Mouse (Mus musculus) lung, postnatal 0 days (tissue): ENCODE data around the gene Zbtb8os. TPM values are rescaled to one million over a fixed set of nuclear protein-coding genes. Genes with fewer than 3 reads are reported as not detected.

ENCODE experiments used
- ATAC-seq: fragments of 200-750 bp; cut with Nextera tagmentation; 2 replicates; pipeline ENCODE4 v1.8.0; 2017; ENCODE audit warnings: moderate library complexity
- DNase-seq: peaks from one replicate; pipeline ENCODE4 v3.0.0-alpha.2; 2016; ENCODE audit warnings: low spot score
- H3K27ac ChIP-seq: fragments of 300-500 bp; sonication (generic); 2 replicates; pipeline ENCODE4 v1.5.1; 2014; ENCODE audit warnings: antibody characterized with exemption, mild to moderate bottlenecking, low read length, mixed read lengths
- H3K27me3 ChIP-seq: fragments of 300-500 bp; sonication (generic); replicated peaks from 2 replicates; pipeline ENCODE4 v1.6.1; 2014; ENCODE audit warnings: low read length, mixed read lengths; ENCODE audit not compliant: insufficient read depth
- H3K36me3 ChIP-seq: fragments of 300-500 bp; sonication (generic); 2 replicates; pipeline ENCODE4 v1.6.1; 2014; ENCODE audit warnings: low read length, mixed read lengths; ENCODE audit not compliant: insufficient read depth
- H3K4me1 ChIP-seq: fragments of 300-500 bp; sonication (generic); 2 replicates; pipeline ENCODE4 v1.6.1; 2014; ENCODE audit warnings: antibody characterized with exemption, low read depth, low read length, mixed read lengths; ENCODE audit not compliant: insufficient read depth
- H3K4me2 ChIP-seq: fragments of 300-500 bp; sonication (generic); replicated peaks from 2 replicates; pipeline ENCODE4 v1.6.1; 2014; ENCODE audit warnings: low read depth, mild to moderate bottlenecking, low read length, moderate library complexity, mixed read lengths
- H3K4me3 ChIP-seq: fragments of 300-500 bp; sonication (generic); 2 replicates; pipeline ENCODE4 v1.5.1; 2014; ENCODE audit warnings: low read depth, low read length
- H3K9ac ChIP-seq: fragments of 300-500 bp; sonication (generic); replicated peaks from 2 replicates; pipeline ENCODE4 v1.6.1; 2014; ENCODE audit warnings: low read depth, mild to moderate bottlenecking
- H3K9me3 ChIP-seq: fragments of 300-500 bp; sonication (generic); 2 replicates; pipeline ENCODE4 v1.6.1; 2016; ENCODE audit warnings: low read length, mixed read lengths
- CTCF ChIP-seq: IDR thresholded peaks from 2 replicates; pipeline ENCODE4 v1.5.1; 2016; ENCODE audit warnings: antibody characterized with exemption, mild to moderate bottlenecking
- EP300 ChIP-seq: IDR thresholded peaks from 2 replicates; pipeline ENCODE4 v1.6.1; 2016; ENCODE audit warnings: antibody characterized with exemption, mild to moderate bottlenecking, control low read depth
- WGBS: fragments of 180-500 bp; shearing (Covaris S2); extraction: QIAGEN DNeasy Blood & Tissue Kit; methylation state at CpG from one replicate; pipeline ENCODE4 v1.1.7; 2014; 5-methylcytosine and 5-hydroxymethylcytosine counted together
- polyA plus RNA-seq: library from polyadenylated mRNA; unstranded; fragments of >200 nt; fragmentation: Nextera tagmentation; extraction: Ambion mirVana; gene quantifications from 2 replicates; pipeline ENCODE4 v1.2.1, GENCODE M21; 2015

Zbtb8os gene
- polyA plus RNA-seq, 1 experiment from 2014 or later = 36.5 TPM

- DNase-seq (no peak), ATAC-seq (no peak)
- TF ChIP-seq EP300 (no peak), CTCF (no peak)
- no peaks in the 10 kb centered on the region for H3K4me1 ChIP-seq
- no peak overlapping the region for H3K27ac ChIP-seq
- H3K4me3 ChIP-seq = no peak overlapping the region
- no peak overlapping the region for H3K4me2 ChIP-seq
- peaks cover 14% of the 10 kb centered on the region; the same call in 1 of the 2 replicates for H3K36me3 ChIP-seq
- 62% methylated on average over 1 of the region's 1 CpGs for WGBS
- H3K9ac ChIP-seq = no peak overlapping the region
- no peaks in the 10 kb centered on the region for H3K27me3 ChIP-seq
- no peaks in the 10 kb centered on the region for H3K9me3 ChIP-seq
Observed at GRCm38 (mm10) chr4:129323491-129323890, 12.0 kb upstream of the Zbtb8os start.

GRCm38 (mm10) chr4:129324756-129325155, 10.7 kb upstream of the Zbtb8os start:
- 89% methylated on average over 1 of the region's 1 CpGs for WGBS
- H3K9ac ChIP-seq = no peak overlapping the region

GRCm38 (mm10) chr4:129326191-129326590, 9.3 kb upstream of the Zbtb8os start:
- Histone ChIP-seq H3K9me3 (no peaks in the 10 kb centered on the region), H3K36me3 (peaks cover 12% of the 10 kb centered on the region; the same call in 1 of the 2 replicates), H3K4me1 (no peaks in the 10 kb centered on the region), H3K4me2 (no peak overlapping the region), H3K4me3 (no peak overlapping the region), H3K27me3 (no peaks in the 10 kb centered on the region), H3K27ac (no peak overlapping the region), H3K9ac (no peak overlapping the region)
- DNase-seq (no peak), ATAC-seq (no peak)
- TF ChIP-seq EP300 (no peak), CTCF (no peak)
- WGBS = 52% methylated on average over 1 of the region's 1 CpGs

More at GRCm38 (mm10) chr4:129324756-129325155, 10.7 kb upstream of the Zbtb8os start:
- H3K4me3 ChIP-seq = no peak overlapping the region
- peaks cover 12% of the 10 kb centered on the region; the same call in 1 of the 2 replicates for H3K36me3 ChIP-seq
- H3K9me3 ChIP-seq = no peaks in the 10 kb centered on the region
- no peak overlapping the region for H3K27ac ChIP-seq
- ATAC-seq (no peak), DNase-seq (peak; percentile 60)
- TF ChIP-seq CTCF = no peak
- no peak for TF ChIP-seq EP300
- H3K27me3 ChIP-seq = no peaks in the 10 kb centered on the region
- no peak overlapping the region for H3K4me2 ChIP-seq
- no peaks in the 10 kb centered on the region for H3K4me1 ChIP-seq

- Histone ChIP-seq H3K27ac (no peak overlapping the region), H3K4me3 (no peak overlapping the region), H3K27me3 (no peaks in the 10 kb centered on the region), H3K36me3 (peaks cover 3% of the 10 kb centered on the region; the same call in 1 of the 2 replicates), H3K9ac (no peak overlapping the region), H3K4me1 (no peaks in the 10 kb centered on the region; the same call in 1 of the 2 replicates), H3K4me2 (no peak overlapping the region), H3K9me3 (no peaks in the 10 kb centered on the region)
- TF ChIP-seq CTCF (no peak; the same call in 1 of the 2 replicates), EP300 (no peak)
- no peak for ATAC-seq
- WGBS = 11% methylated on average over 1 of the region's 1 CpGs
- peak; percentile 36 for DNase-seq
Observed at GRCm38 (mm10) chr4:129332846-129333245, 2.6 kb upstream of the Zbtb8os start.

GRCm38 (mm10) chr4:129334677-129335215, 749 bp upstream of the Zbtb8os start:
- peak overlapping the region; percentile 86 for H3K4me3 ChIP-seq
- ATAC-seq (peak; percentile 56), DNase-seq (no peak)
- no peaks in the 10 kb centered on the region for H3K9me3 ChIP-seq
- under 1% methylated on average over 58 of the region's 62 CpGs for WGBS
- TF ChIP-seq EP300 (no peak), CTCF (no peak)
- peak overlapping the region; percentile 85 for H3K9ac ChIP-seq
- peak overlapping the region; percentile 68 for H3K4me2 ChIP-seq
- no peaks in the 10 kb centered on the region for H3K36me3 ChIP-seq
- peak overlapping the region; percentile 99 for H3K27ac ChIP-seq
- no peaks in the 10 kb centered on the region for H3K27me3 ChIP-seq
- no peaks in the 10 kb centered on the region; the same call in 1 of the 2 replicates for H3K4me1 ChIP-seq

GRCm38 (mm10) chr4:129336291-129336690, 796 bp downstream of the Zbtb8os start:
- ATAC-seq = no peak
- Histone ChIP-seq H3K4me1 (no peaks in the 10 kb centered on the region; the same call in 1 of the 2 replicates), H3K36me3 (no peaks in the 10 kb centered on the region), H3K9me3 (no peaks in the 10 kb centered on the region), H3K4me2 (peak overlapping the region; percentile 65), H3K4me3 (peak overlapping the region; percentile 86), H3K9ac (no peak overlapping the region), H3K27me3 (no peaks in the 10 kb centered on the region), H3K27ac (peak overlapping the region; percentile 99)
- TF ChIP-seq EP300 = no peak
- no peak for TF ChIP-seq CTCF
- WGBS = 40% methylated on average over 14 of the region's 14 CpGs
- peak; percentile 27 for DNase-seq
